ENCODE assay signal across 12 mouse cellular contexts in the genomic region with DNA sequence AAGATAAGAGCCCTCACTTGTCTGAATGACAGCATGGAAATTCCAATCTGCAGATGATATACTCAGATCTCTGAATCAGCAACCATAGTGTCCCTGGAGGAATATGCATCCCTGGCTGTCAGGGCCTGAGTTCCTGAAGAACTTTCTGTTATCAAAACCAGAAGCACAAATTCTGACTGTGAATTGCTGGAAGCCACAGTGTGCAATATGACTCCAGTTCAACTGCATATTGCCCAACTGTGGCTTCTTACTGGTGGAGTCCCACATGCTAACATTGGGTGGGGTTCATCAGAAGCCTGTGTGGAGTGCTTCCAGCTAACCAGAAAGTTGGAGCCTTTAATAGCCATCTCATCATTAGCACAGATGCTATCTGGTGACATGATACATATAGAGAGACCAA.
"Had no signal": no experiment of that assay in that cellular context is flagged by ENCODE, and none has a peak within 500 bp of the region (broad histone marks: within the 10 kb centered on the region; RNA-seq: fewer than 3 reads in every experiment).

No protein-coding gene starts in this region.

- ATAC-seq: midbrain, embryonic 13.5 days had no signal

- H3K27me3 ChIP-seq: kidney, embryonic 15.5 days; limb, embryonic 13.5 days; midbrain, embryonic 13.5 days; neural tube, embryonic 15.5 days had no signal

- H3K36me3 ChIP-seq: kidney, embryonic 15.5 days; limb, embryonic 13.5 days; midbrain, embryonic 13.5 days; neural tube, embryonic 15.5 days had no signal

- DNase-seq: kidney, postnatal 14 days; left cerebral cortex, postnatal 4 days; lung, adult 18-20 months; right cerebral cortex, adult 18-20 months; right cerebral cortex, postnatal 25 days; thymus, postnatal 4 days had no signal

- H3K4me1 ChIP-seq: kidney, embryonic 15.5 days; limb, embryonic 13.5 days; midbrain, embryonic 13.5 days; neural tube, embryonic 15.5 days had no signal

- H3K4me3 ChIP-seq: kidney, embryonic 15.5 days; limb, embryonic 13.5 days; midbrain, embryonic 13.5 days; neural tube, embryonic 15.5 days had no signal

- H3K9ac ChIP-seq: kidney, embryonic 15.5 days; limb, embryonic 13.5 days; liver, embryonic 14.5 days; midbrain, embryonic 13.5 days; neural tube, embryonic 15.5 days had no signal

- H3K27ac ChIP-seq: kidney, embryonic 15.5 days; limb, embryonic 13.5 days; liver, embryonic 14.5 days; midbrain, embryonic 13.5 days; neural tube, embryonic 15.5 days; stomach, postnatal 0 days had no signal

- H3K4me2 ChIP-seq: kidney, embryonic 15.5 days; limb, embryonic 13.5 days; midbrain, embryonic 13.5 days; neural tube, embryonic 15.5 days had no signal

- H3K9me3 ChIP-seq: kidney, embryonic 15.5 days; limb, embryonic 13.5 days; midbrain, embryonic 13.5 days; neural tube, embryonic 15.5 days had no signal
